Mouse (Mus musculus) limb, embryonic 14.5 days (tissue): ENCODE measurements around the gene Fabp6. TPM values are rescaled to one million over a fixed set of nuclear protein-coding genes. Genes with fewer than 3 reads are reported as not detected.
A peak's percentile ranks its signal among the peaks of the same experiment; 100 is the strongest.

Experiments
- ATAC-seq: fragments of 200-750 bp; cut with Nextera tagmentation; 2 replicates; pipeline ENCODE4 v1.8.0; 2017; ENCODE audit warnings: low read depth, moderate number of reproducible peaks, moderate TSS enrichment; ENCODE audit not compliant: low FRiP score
- DNase-seq: peaks from one replicate; pipeline ENCODE4 v3.0.0-alpha.2; 2015; ENCODE audit warnings: low spot score
- H3K27ac ChIP-seq: fragments of 300-500 bp; sonication (generic); replicated peaks from 2 replicates; pipeline ENCODE4 v1.5.1; 2014; ENCODE audit warnings: low read depth, mild to moderate bottlenecking, low read length, moderate library complexity, mixed read lengths
- H3K27me3 ChIP-seq: fragments of 300-500 bp; sonication (generic); 2 replicates; pipeline ENCODE4 v1.6.1; 2014; ENCODE audit warnings: low read length, mixed read lengths; ENCODE audit not compliant: control insufficient read depth, insufficient read depth
- H3K36me3 ChIP-seq: fragments of 300-500 bp; sonication (generic); 2 replicates; pipeline ENCODE4 v1.6.1; 2014; ENCODE audit warnings: mild to moderate bottlenecking, low read length, moderate library complexity, mixed read lengths; ENCODE audit not compliant: control insufficient read depth, insufficient read depth
- H3K4me1 ChIP-seq: fragments of 300-500 bp; sonication (generic); 2 replicates; pipeline ENCODE4 v1.6.1; 2014; ENCODE audit warnings: antibody characterized with exemption, low read length, mixed read lengths; ENCODE audit not compliant: control insufficient read depth, insufficient read depth
- H3K4me2 ChIP-seq: fragments of 300-500 bp; sonication (generic); replicated peaks from 2 replicates; pipeline ENCODE4 v1.6.1; 2014; ENCODE audit warnings: low read depth, mild to moderate bottlenecking, low read length, moderate library complexity; ENCODE audit not compliant: severe bottlenecking
- H3K4me3 ChIP-seq: fragments of 300-500 bp; sonication (generic); replicated peaks from 2 replicates; pipeline ENCODE4 v1.5.1; 2014; ENCODE audit warnings: low read length
- H3K9ac ChIP-seq: fragments of 300-500 bp; sonication (generic); 2 replicates; pipeline ENCODE4 v1.6.1; 2014; ENCODE audit warnings: mild to moderate bottlenecking, low read depth, low read length, moderate library complexity; ENCODE audit not compliant: severe bottlenecking
- H3K9me3 ChIP-seq: fragments of 300-500 bp; sonication (generic); 2 replicates; pipeline ENCODE4 v1.6.1; 2016; ENCODE audit warnings: low read length; ENCODE audit not compliant: control insufficient read depth
- POLR2A ChIP-seq: fragments of 200-500 bp; IDR thresholded peaks from 2 replicates; pipeline ENCODE4 v1.8.0; 2012; ENCODE audit warnings: inconsistent platforms, mild to moderate bottlenecking, moderate library complexity, borderline replicate concordance; ENCODE audit not compliant: insufficient read depth, insufficient read length; ENCODE audit errors: extremely low read depth
- WGBS: fragments of 180-500 bp; shearing (Covaris S2); extraction: QIAGEN DNeasy Blood & Tissue Kit; methylation state at CpG from one replicate; pipeline ENCODE4 v1.1.7; 2014; 5-methylcytosine and 5-hydroxymethylcytosine counted together
- polyA plus RNA-seq, 2 experiments: library from polyadenylated mRNA; depleted of rRNA in 1 of 2; stranded (reverse) in 1 of 2; unstranded in 1 of 2; fragments of >200 nt; fragmentation: Nextera tagmentation in 1 of 2; extraction: Ambion mirVana in 1 of 2; gene quantifications; 2 replicates each; pipeline versions ENCODE4 v1.2.1 to v1.2.3; 2012 to 2014

Fabp6 gene
- polyA plus RNA-seq (2012; rRNA removed) (0.49 TPM in 1 of 2 replicates, not detected in the other), polyA plus RNA-seq (2014; fragmentation: Nextera tagmentation; extraction: Ambion mirVana) (not detected in 2 replicates)

DNA sequence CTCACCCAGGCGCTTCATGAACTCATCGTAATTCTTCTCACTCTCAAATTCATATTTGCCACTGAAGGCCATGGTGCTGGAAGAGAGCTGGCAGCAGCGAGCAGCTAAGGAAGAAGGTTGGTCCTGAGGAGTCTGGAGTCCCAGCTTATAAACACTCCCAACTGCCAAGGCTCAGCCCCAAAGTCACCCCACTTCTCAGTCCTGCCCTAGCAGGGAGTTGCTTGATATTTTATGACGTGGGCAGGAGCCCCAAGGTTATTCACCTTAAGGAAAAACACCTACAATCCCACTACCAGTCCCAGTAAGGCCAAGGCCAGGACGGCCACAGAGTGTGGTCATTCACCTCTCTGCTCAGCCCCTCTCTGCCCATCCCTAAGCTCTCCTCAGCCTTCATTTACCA lies at the start of gene Fabp6:
Fabp6 (minus strand) TSS at position 101 of the 400 bp plus-strand sequence.
- Histone ChIP-seq H3K4me3 (no peak within 1 kb of the TSS), H3K4me2 (no peak within 1 kb of the TSS), H3K27me3 (no peaks in the 10 kb centered on the region), H3K27ac (no peak within 1 kb of the TSS), H3K36me3 (no peaks in the 10 kb centered on the region), H3K9me3 (no peaks in the 10 kb centered on the region), H3K4me1 (no peaks in the 10 kb centered on the region), H3K9ac (no peak within 1 kb of the TSS)
- 83% methylated on average over 5 of the region's 5 CpGs for WGBS
- DNase-seq (no peak), ATAC-seq (no peak)
- no peak for TF ChIP-seq POLR2A

DNA sequence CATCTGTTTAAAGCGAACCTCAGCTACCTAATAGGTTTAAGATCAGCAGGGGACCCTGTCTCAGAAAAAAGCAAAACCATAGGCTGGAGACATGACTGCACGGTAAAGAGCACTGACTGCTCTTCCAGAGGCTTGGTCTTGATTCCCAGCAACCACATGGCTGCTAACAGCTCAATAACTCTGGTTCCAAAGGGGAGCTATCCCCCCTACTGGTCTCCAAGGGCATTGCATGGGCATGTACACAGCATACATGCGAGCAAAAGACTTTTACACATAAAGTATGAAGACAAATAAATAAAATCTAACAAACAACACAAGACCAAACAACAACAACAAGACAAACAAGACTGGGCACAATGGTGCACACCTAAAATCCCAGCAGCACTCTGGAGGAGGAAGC lies 43.9 kb upstream of the Fabp6 start:
- no peak for TF ChIP-seq POLR2A
- no peak for DNase-seq

DNA sequence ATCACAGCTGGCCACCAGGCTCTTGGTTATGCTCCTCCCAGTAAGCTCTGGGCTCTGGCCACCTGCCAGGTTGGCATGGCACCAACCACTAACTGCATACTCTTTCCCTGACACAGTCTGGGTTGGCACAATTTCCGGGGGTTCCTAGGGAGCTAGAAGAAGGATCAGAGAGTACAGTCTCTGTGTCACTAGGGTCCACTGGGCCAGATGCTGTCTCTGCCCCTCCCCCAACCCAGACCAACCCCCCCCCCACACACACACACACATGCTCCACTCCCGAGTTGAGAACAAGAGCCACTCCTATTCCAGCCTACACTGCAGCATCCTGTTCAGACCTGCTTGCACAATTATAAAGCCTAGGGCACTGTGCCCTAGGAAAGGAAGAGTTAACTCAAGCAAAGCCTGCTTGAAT lies 41.8 kb upstream of the Fabp6 start:
- H3K9ac ChIP-seq: no peak overlapping the region
- H3K4me3 ChIP-seq: no peak overlapping the region
- no peaks in the 10 kb centered on the region for H3K36me3 ChIP-seq
- peaks cover 15% of the 10 kb centered on the region for H3K4me1 ChIP-seq
- H3K27ac ChIP-seq: peak overlapping the region; percentile 48
- 14% methylated on average over 2 of the region's 2 CpGs for WGBS
- peak; percentile 82 for ATAC-seq
- DNase-seq: peak; percentile 87
- no peaks in the 10 kb centered on the region for H3K27me3 ChIP-seq
- H3K9me3 ChIP-seq: no peaks in the 10 kb centered on the region
- TF ChIP-seq POLR2A: no peak
- H3K4me2 ChIP-seq: no peak overlapping the region; the same call in 1 of the 2 replicates

More for the DNA sequence above, 43.9 kb upstream of the Fabp6 start:
- H3K9me3 ChIP-seq: no peaks in the 10 kb centered on the region
- no peak overlapping the region for H3K27ac ChIP-seq
- ATAC-seq: no peak
- H3K27me3 ChIP-seq: no peaks in the 10 kb centered on the region
- no peaks in the 10 kb centered on the region for H3K36me3 ChIP-seq
- 81% methylated on average over 3 of the region's 3 CpGs for WGBS
- H3K4me3 ChIP-seq: no peak overlapping the region
- no peak overlapping the region for H3K4me2 ChIP-seq
- H3K9ac ChIP-seq: no peak overlapping the region
- peaks cover 15% of the 10 kb centered on the region for H3K4me1 ChIP-seq

- Histone ChIP-seq H3K27me3 (no peaks in the 10 kb centered on the region), H3K4me3 (no peak overlapping the region), H3K36me3 (no peaks in the 10 kb centered on the region), H3K4me2 (no peak overlapping the region), H3K9ac (no peak overlapping the region), H3K9me3 (no peaks in the 10 kb centered on the region), H3K4me1 (peaks cover 12% of the 10 kb centered on the region), H3K27ac (no peak overlapping the region)
- DNase-seq: no peak
- ATAC-seq: no peak
- 94% methylated on average over 3 of the region's 3 CpGs for whole genome bisulfite sequencing
- no peak for TF ChIP-seq POLR2A
Observed at GRCm38 (mm10) chr11:43638486-43638885, 37.1 kb upstream of the Fabp6 start.

- H3K27me3 ChIP-seq: no peaks in the 10 kb centered on the region
- ATAC-seq (no peak), DNase-seq (no peak)
- H3K4me2 ChIP-seq: no peak overlapping the region
- no peak overlapping the region for H3K9ac ChIP-seq
- H3K4me3 ChIP-seq: no peak overlapping the region
- WGBS: 71% methylated on average over 4 of the region's 4 CpGs
- TF ChIP-seq POLR2A: no peak
- H3K4me1 ChIP-seq: peaks cover 7% of the 10 kb centered on the region
- H3K27ac ChIP-seq: no peak overlapping the region
- no peaks in the 10 kb centered on the region for H3K9me3 ChIP-seq
- no peaks in the 10 kb centered on the region for H3K36me3 ChIP-seq
Observed at GRCm38 (mm10) chr11:43636761-43637160, 35.4 kb upstream of the Fabp6 start.
